Mouse (Mus musculus) central nervous system, embryonic 11.5 days (tissue): ENCODE data around the gene Kcnq1. TPM values are rescaled to one million over a fixed set of nuclear protein-coding genes. Genes with fewer than 3 reads are reported as not detected.

ENCODE experiments used
- polyA plus RNA-seq: library from polyadenylated mRNA; depleted of rRNA; stranded (reverse); fragments of >200 nt; gene quantifications from 2 replicates; pipeline ENCODE4 v1.2.3, GENCODE M21; 2012; rRNA removed

The Kcnq1 gene
- 1.1 and 2.1 TPM in 2 replicates for polyA plus RNA-seq

GRCm38 (mm10) chr7:143106062-143106461, at the start of gene Kcnq1:
Kcnq1 (plus strand) TSS chr7:143106362.

GRCm38 (mm10) chr7:143068882-143069591, 37.1 kb upstream of the Kcnq1 start, which contains the start of gene Tssc4:
Tssc4 (plus strand) TSS chr7:143069249.

GRCm38 (mm10) chr7:143094592-143095553, 11.3 kb upstream of the Kcnq1 start, which contains the start of gene Trpm5:
Trpm5 (minus strand) TSS chr7:143094642.

GRCm38 (mm10) chr7:143460874-143461273, 354.7 kb downstream of the Kcnq1 start, which contains the start of gene Cdkn1c:
Cdkn1c (minus strand) TSS chr7:143461050.

GRCm38 (mm10) chr7:143473347-143474101, 367.4 kb downstream of the Kcnq1 start, which contains the start of gene Slc22a18:
Slc22a18 (plus strand) TSS chr7:143473736.

Other genes starting within 250 kb of the Kcnq1 start
- 7.0 and 7.1 TPM in 2 replicates for gene Th, start 175.2 kb upstream of the Kcnq1 start, polyA plus RNA-seq
- 0.46 and 0.62 TPM in 2 replicates for gene Ascl2, start 137.1 kb upstream of the Kcnq1 start, polyA plus RNA-seq
- 6.1 and 6.4 TPM in 2 replicates for gene Tspan32, start 101.3 kb upstream of the Kcnq1 start, polyA plus RNA-seq
- 141 and 240 TPM in 2 replicates for gene Cd81, start 53.6 kb upstream of the Kcnq1 start, polyA plus RNA-seq
- gene Tssc4, start 37.1 kb upstream of the Kcnq1 start, polyA plus RNA-seq = 105 and 131 TPM in 2 replicates
- 0.83 and 2.5 TPM in 2 replicates for gene Trpm5, start 11.7 kb upstream of the Kcnq1 start, polyA plus RNA-seq